Mouse (Mus musculus) sigmoid colon, adult 10 weeks (tissue): Measurements from ENCODE around the gene Fam240a. TPM values are rescaled to one million over a fixed set of nuclear protein-coding genes. Genes with fewer than 3 reads are reported as not detected.

Experiments used
- polyA plus RNA-seq: library from polyadenylated mRNA; stranded (reverse); fragments of 350-450 nt; fragmentation: Illumina TruSeq; extraction: RNeasy Lipid Tissue Mini Kit (QIAGEN cat#74804); gene quantifications from one replicate; pipeline ENCODE4 v1.2.3, GENCODE M21; 2014; ENCODE audit warnings: low read depth, low replicate concordance

Gene Fam240a
- polyA plus RNA-seq = not detected

GRCm38 (mm10) chr9:110916786-110917185 lies at the start of gene Fam240a:
Gene Fam240a, minus strand, starts transcription at chr9:110916861.

DNA sequence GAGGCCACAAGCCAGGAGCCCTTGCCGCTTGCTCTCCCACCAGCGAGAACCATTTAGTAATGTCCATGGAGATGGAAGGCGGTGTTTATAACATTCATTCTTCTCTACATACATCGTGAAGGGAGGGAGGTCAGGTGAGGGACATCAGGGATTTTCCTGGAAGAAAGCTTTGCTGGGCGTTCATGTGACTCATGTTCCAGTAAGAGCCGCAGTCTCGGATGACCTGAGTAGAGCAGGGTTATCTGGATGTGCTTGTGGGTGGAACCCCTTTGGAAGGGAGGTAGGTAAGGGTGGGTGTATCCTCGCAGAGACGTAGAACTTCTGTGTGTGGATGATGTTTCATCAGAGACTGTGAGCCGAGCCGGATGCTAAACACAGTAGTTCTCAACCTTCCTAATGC lies 34.7 kb upstream of the Fam240a start, which contains the start of gene Lrrc2:
Gene Lrrc2, plus strand, starts transcription at position 149 of the 400 bp plus-strand sequence.

DNA sequence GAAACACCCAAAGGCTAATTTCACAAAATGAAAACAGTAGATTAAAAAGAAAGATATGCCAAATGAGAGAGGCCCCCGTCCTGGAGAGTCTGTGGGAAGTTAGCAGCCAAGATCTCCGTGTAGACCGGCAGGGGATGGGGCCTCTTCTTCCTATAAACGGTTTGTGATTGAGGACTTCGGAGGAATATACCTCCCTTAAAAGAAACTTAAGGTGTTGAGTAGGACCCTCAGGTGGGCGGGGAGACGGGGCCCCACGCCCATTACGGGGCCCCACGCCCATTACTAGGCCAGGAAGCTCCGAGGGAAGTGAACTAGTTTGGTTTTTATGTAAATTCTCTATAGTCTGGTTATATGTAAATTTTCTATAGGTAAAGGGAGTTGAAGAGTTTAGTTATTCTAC lies 29.3 kb upstream of the Fam240a start, which contains the start of gene Tdgf1:
Gene Tdgf1, minus strand, starts transcription at position 233 of the 400 bp plus-strand sequence.

GRCm38 (mm10) chr9:110879998-110880561 lies 36.6 kb downstream of the Fam240a start, which contains the start of gene Tmie:
Gene Tmie, minus strand, starts transcription at chr9:110880113.

DNA sequence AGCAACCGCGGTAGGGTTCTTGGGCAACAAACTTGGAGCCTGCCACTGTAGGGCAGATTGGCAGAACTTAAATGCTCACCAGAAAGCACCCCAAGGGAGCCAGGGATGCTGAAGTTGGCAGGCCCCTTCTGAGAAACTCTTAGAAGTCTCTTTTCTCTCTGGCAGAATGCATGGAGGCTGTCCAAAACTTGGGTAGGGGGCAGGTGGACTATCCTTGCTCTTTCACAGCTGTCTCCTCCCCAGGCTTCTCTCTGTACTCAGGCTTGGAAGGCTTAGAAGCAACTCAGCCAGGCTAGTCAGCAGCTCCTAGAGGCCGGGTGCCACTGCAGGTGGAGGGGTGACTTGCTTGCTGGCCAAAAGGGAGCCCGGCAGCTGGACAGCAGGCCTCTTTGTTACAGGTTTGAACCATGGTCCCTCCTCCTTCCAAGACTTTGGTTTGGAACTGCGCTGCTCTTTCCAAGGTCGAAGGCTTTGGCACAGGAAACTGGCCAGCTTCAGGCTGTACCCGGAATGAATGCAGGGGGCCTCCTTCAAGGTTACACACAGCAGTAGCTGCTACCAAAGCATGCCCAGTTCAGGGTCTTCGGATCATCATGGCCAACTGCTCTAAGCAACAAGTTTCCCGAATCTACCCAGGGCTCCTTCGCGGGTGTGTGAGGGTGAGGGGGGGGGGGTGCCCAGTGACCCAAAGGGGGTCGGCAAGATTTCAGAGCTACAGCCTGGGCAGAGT lies 37.3 kb downstream of the Fam240a start, which contains the start of gene Als2cl:
Gene Als2cl, plus strand, starts transcription at position 680 of the 730 bp plus-strand sequence.

Other genes starting within 250 kb of the Fam240a start
- gene Myl3, start 175.0 kb downstream of the Fam240a start, polyA plus RNA-seq = not detected
- gene Pth1r, start 169.7 kb downstream of the Fam240a start, polyA plus RNA-seq = not detected
- not detected for gene Prss42, start 118.7 kb downstream of the Fam240a start, polyA plus RNA-seq
- gene Prss44, start 102.9 kb downstream of the Fam240a start, polyA plus RNA-seq = not detected
- gene Prss43, start 90.2 kb downstream of the Fam240a start, polyA plus RNA-seq = not detected
- not detected for gene Prss45, start 82.3 kb downstream of the Fam240a start, polyA plus RNA-seq
- not detected for gene Prss46, start 72.4 kb downstream of the Fam240a start, polyA plus RNA-seq
- gene Prss50, start 58.9 kb downstream of the Fam240a start, polyA plus RNA-seq = not detected
- gene Als2cl, start 37.0 kb downstream of the Fam240a start, polyA plus RNA-seq = 3.4 TPM
- gene Tmie, start 36.7 kb downstream of the Fam240a start, polyA plus RNA-seq = 0.35 TPM
- not detected for gene Tdgf1, start 29.3 kb upstream of the Fam240a start, polyA plus RNA-seq
- 0.35 TPM for gene Lrrc2, start 34.7 kb upstream of the Fam240a start, polyA plus RNA-seq
- 0.22 TPM for gene Rtp3, start 73.7 kb upstream of the Fam240a start, polyA plus RNA-seq
- gene Ltf, start 102.4 kb upstream of the Fam240a start, polyA plus RNA-seq = not detected
- gene Ccrl2, start 140.7 kb upstream of the Fam240a start, polyA plus RNA-seq = 0.98 TPM
- 169 TPM for gene Lrrfip2, start 200.7 kb upstream of the Fam240a start, polyA plus RNA-seq